Mouse (Mus musculus): ENCODE data around the gene Pex26.

DNA sequence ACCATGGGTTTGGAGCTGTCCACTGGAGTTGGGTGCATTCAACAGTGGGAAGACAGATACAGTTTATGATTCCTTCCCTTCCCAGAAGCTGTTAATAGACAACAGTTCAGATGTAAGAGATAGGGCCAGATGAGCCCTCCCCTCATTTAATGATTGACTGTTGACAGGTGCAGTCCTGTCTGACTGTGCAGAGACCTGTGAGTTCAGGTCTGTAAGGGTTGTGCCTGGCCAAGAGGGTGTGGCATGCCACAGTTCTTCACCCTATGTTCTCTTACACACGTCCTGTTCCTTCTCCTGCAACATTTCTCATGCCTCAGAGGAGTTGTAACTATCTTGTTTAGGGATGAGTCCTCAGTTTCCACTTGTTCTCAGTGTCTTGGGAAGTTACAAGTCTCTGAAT lies 49.2 kb downstream of the Pex26 start:
- no peak for TF ChIP-seq POLR2A (IDR thresholded peaks at IDR 0.05; ENCODE audit: low read depth, low read length)
- TF ChIP-seq CTCF (conservative IDR thresholded peaks at IDR 0.05; ENCODE audit: insufficient read depth, insufficient read length, low read depth, low read length), result no peak
